Mouse (Mus musculus) heart, embryonic 14.5 days (tissue): ENCODE data around the gene Hist2h4. TPM values are rescaled to one million over a fixed set of nuclear protein-coding genes. Genes with fewer than 3 reads are reported as not detected.
A peak's percentile ranks its signal among the peaks of the same experiment; 100 is the strongest.
"Not testable (repeated sequence)": the region's sequence is repeated elsewhere in the genome, so short reads cannot be mapped to it uniquely, and the experiment has no call there.

Source experiments
- ATAC-seq: fragments of 200-750 bp; cut with Nextera tagmentation; 2 replicates; pipeline ENCODE4 v1.8.0; 2017; ENCODE audit warnings: low read depth, moderate TSS enrichment; ENCODE audit not compliant: insufficient number of reproducible peaks, insufficient read depth, low FRiP score
- H3K27ac ChIP-seq, 2 experiments: fragments of 200-500 bp in 1 of 2; fragments of 300-500 bp in 1 of 2; sonication (generic) in 1 of 2; replicated peaks in 1 of 2; 2 replicates each; pipeline ENCODE4 v1.5.1; 2012 to 2014; ENCODE audit warnings: low read depth in 2 of 2, low read length in 2 of 2, control low read depth in 1 of 2, mild to moderate bottlenecking in 1 of 2, mixed read lengths in 1 of 2; ENCODE audit not compliant: control insufficient read depth in 1 of 2, insufficient read depth in 1 of 2
- H3K27me3 ChIP-seq: fragments of 300-500 bp; sonication (generic); 2 replicates; pipeline ENCODE4 v1.6.1; 2014; ENCODE audit warnings: mild to moderate bottlenecking, low read length, control low read depth; ENCODE audit not compliant: control insufficient read depth, insufficient read depth
- H3K36me3 ChIP-seq: fragments of 300-500 bp; sonication (generic); 2 replicates; pipeline ENCODE4 v1.6.1; 2014; ENCODE audit warnings: mild to moderate bottlenecking, control low read depth, low read length, mixed read lengths; ENCODE audit not compliant: control insufficient read depth, insufficient read depth
- H3K4me1 ChIP-seq, 2 experiments: fragments of 200-500 bp in 1 of 2; fragments of 300-500 bp in 1 of 2; sonication (generic) in 1 of 2; 2 replicates each; pipeline ENCODE4 v1.6.1; 2012 to 2014; ENCODE audit warnings: low read length in 2 of 2, control low read depth in 1 of 2, mixed read lengths in 1 of 2; ENCODE audit not compliant: control insufficient read depth in 2 of 2, insufficient read depth in 2 of 2
- H3K4me2 ChIP-seq: fragments of 300-500 bp; sonication (generic); 2 replicates; pipeline ENCODE4 v1.6.1; 2014; ENCODE audit warnings: mild to moderate bottlenecking, low read length
- H3K4me3 ChIP-seq, 2 experiments: fragments of 200-500 bp in 1 of 2; fragments of 300-500 bp in 1 of 2; sonication (generic) in 1 of 2; 2 replicates each; pipeline ENCODE4 v1.5.1; 2012 to 2014; ENCODE audit warnings: low read length in 2 of 2, mild to moderate bottlenecking in 2 of 2, control low read depth in 1 of 2, low read depth in 1 of 2, moderate library complexity in 1 of 2; ENCODE audit not compliant: control insufficient read depth in 1 of 2, insufficient read depth in 1 of 2
- H3K9ac ChIP-seq: fragments of 300-500 bp; sonication (generic); 2 replicates; pipeline ENCODE4 v1.6.1; 2014; ENCODE audit warnings: mild to moderate bottlenecking, low read length
- H3K9me3 ChIP-seq: fragments of 300-500 bp; sonication (generic); 2 replicates; pipeline ENCODE4 v1.6.1; 2016; ENCODE audit warnings: low read length, control low read depth; ENCODE audit not compliant: control insufficient read depth
- WGBS: fragments of 180-500 bp; shearing (Covaris S2); extraction: QIAGEN DNeasy Blood & Tissue Kit; methylation state at CpG from one replicate; pipeline ENCODE4 v1.1.7; 2014; 5-methylcytosine and 5-hydroxymethylcytosine counted together
- polyA plus RNA-seq: library from polyadenylated mRNA; unstranded; fragments of >200 nt; fragmentation: Nextera tagmentation; extraction: Ambion mirVana; gene quantifications from 2 replicates; pipeline ENCODE4 v1.2.1, GENCODE M21; 2014

Gene Hist2h4
- polyA plus RNA-seq, 1 experiment from 2014 or later, result 5.0 TPM

- Histone ChIP-seq H3K9ac (no peak overlapping the region), H3K9me3 (no peaks in the 10 kb centered on the region), H3K27me3 (no peaks in the 10 kb centered on the region), H3K36me3 (no peaks in the 10 kb centered on the region), H3K4me3 (no peak overlapping the region), H3K27ac (no peak overlapping the region), H3K4me2 (no peak overlapping the region), H3K4me1 (peaks cover 4 to 17% of the 10 kb centered on the region in 2 experiments)
- no peak for ATAC-seq
- 65% methylated on average over 8 of the region's 8 CpGs for WGBS
Observed at GRCm38 (mm10) chr3:96226695-96227648, 36.1 kb downstream of the Hist2h4 start.

- 24% methylated on average over 2 of the region's 2 CpGs for WGBS
- H3K4me1 ChIP-seq, result peaks cover 9 to 24% of the 10 kb centered on the region in 2 experiments
- no peak overlapping the region for H3K4me3 ChIP-seq
- no peak overlapping the region for H3K27ac ChIP-seq
- no peak overlapping the region for H3K4me2 ChIP-seq
- peak overlapping the region; percentile 41; the same call in 1 of the 2 replicates for H3K9ac ChIP-seq
- H3K9me3 ChIP-seq, result no peaks in the 10 kb centered on the region
- H3K27me3 ChIP-seq, result no peaks in the 10 kb centered on the region
- no peak for ATAC-seq
- H3K36me3 ChIP-seq, result no peaks in the 10 kb centered on the region
Observed at GRCm38 (mm10) chr3:96225421-96225820, 37.7 kb downstream of the Hist2h4 start.

DNA sequence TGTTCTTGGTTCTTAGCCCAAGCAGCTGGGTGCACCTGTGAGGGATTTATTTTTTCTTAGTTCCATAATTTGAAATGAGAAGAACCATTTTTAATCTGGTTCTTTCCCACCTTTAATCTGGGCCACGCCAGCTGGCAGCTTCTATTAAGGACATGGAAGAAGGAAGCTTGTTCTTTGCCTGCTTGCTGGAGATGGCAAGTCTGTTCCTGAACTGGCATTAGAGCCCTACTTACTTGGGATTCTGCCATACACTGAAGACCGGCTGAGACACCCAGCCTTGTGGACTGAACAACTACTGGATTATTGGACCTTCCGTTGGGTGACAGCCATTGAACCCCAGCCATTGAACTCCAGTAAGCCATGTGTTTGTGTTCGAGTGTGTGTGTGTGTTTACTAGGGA is 40.3 kb downstream of the Hist2h4 start:
- Histone ChIP-seq H3K9ac (no peak overlapping the region), H3K27me3 (no peaks in the 10 kb centered on the region), H3K9me3 (no peaks in the 10 kb centered on the region), H3K36me3 (no peaks in the 10 kb centered on the region), H3K4me3 (no peak overlapping the region), H3K4me2 (peak overlapping the region; percentile 76), H3K4me1 (peaks cover 9 to 30% of the 10 kb centered on the region in 2 experiments), H3K27ac (no peak overlapping the region)
- WGBS, result 92% methylated on average over 4 of the region's 4 CpGs
- no peak for ATAC-seq

GRCm38 (mm10) chr3:96221640-96222038 is 41.5 kb downstream of the Hist2h4 start:
- 33% methylated on average over 9 of the region's 9 CpGs for WGBS
- ATAC-seq, result no peak
- no peaks in the 10 kb centered on the region for H3K27me3 ChIP-seq
- peak overlapping the region; percentile 76 for H3K4me2 ChIP-seq
- H3K9ac ChIP-seq, result peak overlapping the region; percentile 93
- no peaks in the 10 kb centered on the region for H3K9me3 ChIP-seq
- H3K27ac ChIP-seq, result peak overlapping the region; percentile 95 to 100
- H3K36me3 ChIP-seq, result no peaks in the 10 kb centered on the region
- H3K4me1 ChIP-seq, result peaks cover 9 to 30% of the 10 kb centered on the region in 2 experiments
- H3K4me3 ChIP-seq, result peak overlapping the region; percentile 60 to 72

- H3K4me1 ChIP-seq, result peaks cover 9 to 30% of the 10 kb centered on the region in 2 experiments
- H3K9ac ChIP-seq, result peak within 1 kb of the TSS; percentile 93
- WGBS, result 1% methylated on average over 43 of the region's 43 CpGs
- H3K36me3 ChIP-seq, result no peaks in the 10 kb centered on the region
- no peaks in the 10 kb centered on the region for H3K9me3 ChIP-seq
- H3K4me2 ChIP-seq, result peak within 1 kb of the TSS; percentile 76
- ATAC-seq, result peak; percentile 86
- H3K27me3 ChIP-seq, result no peaks in the 10 kb centered on the region
- peak within 1 kb of the TSS; percentile 95 to 100 for H3K27ac ChIP-seq
- peak within 1 kb of the TSS; percentile 60 to 72 for H3K4me3 ChIP-seq
Observed at GRCm38 (mm10) chr3:96220765-96221639, 42.1 kb downstream of the Hist2h4 start, which contains the start of the genes Hist2h2ac and Hist2h2be. Gene Hist2h2ac, minus strand, starts transcription at chr3:96220880. Gene Hist2h2be, plus strand, starts transcription at chr3:96221119.

DNA sequence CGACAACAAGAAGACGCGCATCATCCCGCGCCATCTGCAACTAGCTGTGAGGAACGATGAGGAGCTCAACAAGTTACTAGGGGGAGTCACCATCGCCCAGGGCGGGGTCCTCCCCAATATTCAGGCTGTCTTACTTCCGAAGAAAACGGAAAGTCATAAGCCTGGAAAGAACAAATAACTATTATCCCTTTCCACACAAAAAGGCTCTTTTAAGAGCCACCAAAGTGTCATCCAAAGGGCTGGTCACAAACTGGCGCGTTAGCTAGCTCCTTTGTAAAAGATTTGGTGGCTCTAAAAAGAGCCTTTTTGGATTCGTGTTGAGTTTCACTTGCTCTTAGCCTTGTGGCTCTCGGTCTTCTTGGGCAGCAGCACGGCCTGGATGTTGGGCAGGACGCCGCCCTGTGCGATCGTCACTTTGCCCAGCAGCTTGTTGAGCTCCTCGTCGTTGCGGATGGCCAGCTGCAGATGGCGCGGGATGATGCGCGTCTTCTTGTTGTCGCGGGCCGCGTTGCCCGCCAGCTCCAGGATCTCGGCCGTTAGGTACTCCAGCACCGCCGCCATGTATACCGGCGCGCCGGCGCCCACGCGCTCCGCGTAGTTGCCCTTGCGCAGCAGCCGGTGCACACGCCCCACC is 42.9 kb downstream of the Hist2h4 start:
- under 1% methylated on average over 33 of the region's 47 CpGs for WGBS
- ATAC-seq, result not testable (repeated sequence)

DNA sequence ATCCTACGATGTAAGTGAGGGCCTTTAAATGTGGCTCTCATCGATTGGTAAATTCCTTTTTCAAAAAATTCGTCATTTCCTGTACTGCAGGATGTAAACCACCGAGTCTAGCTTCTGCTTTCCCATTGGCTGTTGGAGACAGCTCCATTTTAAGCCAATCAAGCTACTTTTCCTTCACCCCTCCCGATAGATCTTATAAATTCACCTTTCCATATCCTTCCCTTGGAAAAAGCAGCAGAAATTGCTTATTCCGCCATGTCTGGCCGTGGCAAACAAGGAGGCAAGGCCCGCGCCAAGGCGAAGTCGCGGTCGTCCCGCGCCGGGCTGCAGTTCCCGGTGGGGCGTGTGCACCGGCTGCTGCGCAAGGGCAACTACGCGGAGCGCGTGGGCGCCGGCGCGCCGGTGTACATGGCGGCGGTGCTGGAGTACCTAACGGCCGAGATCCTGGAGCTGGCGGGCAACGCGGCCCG is 43.4 kb downstream of the Hist2h4 start, which contains the start of the genes Bola1 and Hist2h2ab:
Bola1 (minus strand) TSS at position 49 of the 470 bp plus-strand sequence.
Hist2h2ab (plus strand) TSS at position 205 of the 470 bp plus-strand sequence.
- H3K27me3 ChIP-seq, result no peaks in the 10 kb centered on the region
- ATAC-seq, result peak; percentile 67
- peak within 1 kb of the TSS; percentile 60 to 72 for H3K4me3 ChIP-seq
- WGBS, result under 1% methylated on average over 37 of the region's 37 CpGs
- H3K4me2 ChIP-seq, result peak within 1 kb of the TSS; percentile 76
- H3K4me1 ChIP-seq, result peaks cover 9 to 27% of the 10 kb centered on the region in 2 experiments
- H3K9me3 ChIP-seq, result no peaks in the 10 kb centered on the region
- peak within 1 kb of the TSS; percentile 93 for H3K9ac ChIP-seq
- H3K36me3 ChIP-seq, result no peaks in the 10 kb centered on the region
- peak within 1 kb of the TSS; percentile 95 to 100 for H3K27ac ChIP-seq

More for the DNA sequence above, 42.9 kb downstream of the Hist2h4 start:
- H3K36me3 ChIP-seq, H3K9me3 ChIP-seq, H3K27me3 ChIP-seq: not testable (repeated sequence)
- H3K4me3 ChIP-seq, result peak overlapping the region; percentile 60 to 72
- peak overlapping the region; percentile 95 to 100 for H3K27ac ChIP-seq
- H3K9ac ChIP-seq, result peak overlapping the region; percentile 93
- H3K4me1 ChIP-seq, result peaks cover 9 to 27% of the 10 kb centered on the region in 2 experiments
- peak overlapping the region; percentile 76 for H3K4me2 ChIP-seq
